11 mouse cellular contexts compared by ENCODE assay signal in genomic region chr12:53246181-53246580, GRCm38 (mm10). TPM values are rescaled to one million over a fixed set of nuclear protein-coding genes. Genes with fewer than 3 reads are reported as not detected.
A peak's percentile ranks its signal among the peaks of the same experiment; 100 is the strongest.
DNase-seq lines count a peak whose midpoint lies in the region; ATAC-seq and TF ChIP-seq lines count a peak whose summit lies in the region.
"Had no signal": no experiment of that assay in that cellular context is flagged by ENCODE, and none has a peak within 500 bp of the region (broad histone marks: within the 10 kb centered on the region; RNA-seq: fewer than 3 reads in every experiment).

No protein-coding gene starts in this region.

- peaks cover 69% of the 10 kb centered on the region for H3K27me3 ChIP-seq in lung, embryonic 14.5 days (ENCODE audit: insufficient read depth, low read length)
- no peaks in the 10 kb centered on the region for H3K27me3 ChIP-seq in forebrain, embryonic 14.5 days (replicated peaks; ENCODE audit: control insufficient read depth, insufficient read depth, low read length)
- peaks cover 64% of the 10 kb centered on the region for H3K27me3 ChIP-seq in limb, embryonic 12.5 days

- no peak overlapping the region for H3K9ac ChIP-seq in lung, embryonic 14.5 days
- H3K9ac ChIP-seq in forebrain, embryonic 14.5 days (ENCODE audit: low read length): peak overlapping the region; percentile 91
- H3K9ac ChIP-seq in limb, embryonic 12.5 days (replicated peaks): peak overlapping the region; percentile 38; the same call in 1 of the 2 replicates

- no peak overlapping the region for H3K27ac ChIP-seq in lung, embryonic 14.5 days (ENCODE audit: low read depth)
- H3K27ac ChIP-seq in forebrain, embryonic 14.5 days (ENCODE audit: low read depth, low read length): no peak overlapping the region
- H3K27ac ChIP-seq in limb, embryonic 12.5 days: no peak overlapping the region
- H3K27ac ChIP-seq in olfactory bulb, adult 2 months (ENCODE audit: insufficient read depth, low read depth, low read length): no peak overlapping the region
- H3K27ac ChIP-seq: macrophage had no signal

- no peak for TF ChIP-seq CTCF in lung, embryonic 14.5 days (IDR thresholded peaks at IDR 0.05; ENCODE audit: low read depth)
- TF ChIP-seq CTCF in olfactory bulb, adult 2 months (IDR thresholded peaks at IDR 0.05; ENCODE audit: insufficient read depth, low read depth, low read length): no peak

- H3K4me2 ChIP-seq in lung, embryonic 14.5 days: peak overlapping the region; percentile 54
- H3K4me2 ChIP-seq in forebrain, embryonic 14.5 days (ENCODE audit: low read length): peak overlapping the region; percentile 80
- peak overlapping the region; percentile 97 for H3K4me2 ChIP-seq in limb, embryonic 12.5 days

- no peaks in the 10 kb centered on the region for H3K36me3 ChIP-seq in lung, embryonic 14.5 days (ENCODE audit: insufficient read depth)
- H3K36me3 ChIP-seq in forebrain, embryonic 14.5 days (ENCODE audit: control insufficient read depth, insufficient read depth, low read length): no peaks in the 10 kb centered on the region
- H3K36me3 ChIP-seq in limb, embryonic 12.5 days: no peaks in the 10 kb centered on the region

- WGBS in lung, embryonic 14.5 days: under 1% methylated on average over 12 of the region's 12 CpGs
- 9% methylated on average over 12 of the region's 12 CpGs for WGBS in forebrain, embryonic 14.5 days
- WGBS in limb, embryonic 12.5 days: under 1% methylated on average over 12 of the region's 12 CpGs
- WGBS in olfactory bulb, adult 2 months: 17% methylated on average over 12 of the region's 12 CpGs

- H3K4me3 ChIP-seq in lung, embryonic 14.5 days (ENCODE audit: low read depth, low read length): peak overlapping the region; percentile 25
- H3K4me3 ChIP-seq in forebrain, embryonic 14.5 days (ENCODE audit: low read depth, low read length): peak overlapping the region; percentile 85
- peak overlapping the region; percentile 62 for H3K4me3 ChIP-seq in limb, embryonic 12.5 days (replicated peaks)
- peak overlapping the region; percentile 22 for H3K4me3 ChIP-seq in olfactory bulb, adult 2 months (ENCODE audit: insufficient read depth, low read depth, low read length)

- no peak for ATAC-seq in lung, embryonic 14.5 days (ENCODE audit: insufficient read depth)
- ATAC-seq in forebrain, embryonic 14.5 days: no peak
- ATAC-seq in limb, embryonic 12.5 days (ENCODE audit: insufficient number of reproducible peaks, insufficient read depth, low FRiP score, low TSS enrichment, low read depth): no peak
- no peak for ATAC-seq in megakaryocyte-erythroid progenitor cell, adult 5-6 weeks (replicated peaks; ENCODE audit: low FRiP score, low TSS enrichment, poor library complexity, severe bottlenecking)

- no peak for DNase-seq in lung, embryonic 14.5 days
- no peak for DNase-seq in lung, postnatal 10 days
- no peak for DNase-seq in forebrain, embryonic 14.5 days (ENCODE audit: low spot score)
- DNase-seq in layer of hippocampus, postnatal 10 days (ENCODE audit: low spot score in 2 of 2): no peak
- no peak for DNase-seq in layer of hippocampus, postnatal 14 days (ENCODE audit: low spot score in 2 of 2)
- DNase-seq: cerebellum, adult 11 months had no signal

- H3K9me3 ChIP-seq in lung, embryonic 14.5 days (ENCODE audit: low read depth, low read length): no peaks in the 10 kb centered on the region
- no peaks in the 10 kb centered on the region for H3K9me3 ChIP-seq in forebrain, embryonic 14.5 days (replicated peaks; ENCODE audit: control insufficient read depth, low read length)
- H3K9me3 ChIP-seq in limb, embryonic 12.5 days: no peaks in the 10 kb centered on the region

- TF ChIP-seq POLR2A in olfactory bulb, adult 2 months (IDR thresholded peaks at IDR 0.05; ENCODE audit: insufficient read depth, low read depth, low read length): no peak

- 0 out of 2 replicates have a peak, but pooled peaks cover 2% of the 10 kb centered on the region for H3K4me1 ChIP-seq in lung, embryonic 14.5 days (ENCODE audit: insufficient read depth)
- peaks cover 10% of the 10 kb centered on the region for H3K4me1 ChIP-seq in forebrain, embryonic 14.5 days (ENCODE audit: control insufficient read depth, insufficient read depth, low read length)
- H3K4me1 ChIP-seq in limb, embryonic 12.5 days (replicated peaks): peaks cover 31% of the 10 kb centered on the region
- H3K4me1 ChIP-seq in olfactory bulb, adult 2 months (ENCODE audit: control insufficient read depth, insufficient read depth, low read length): peaks cover 22% of the 10 kb centered on the region

RNA-seq across cellular contexts. Expression of gene Npas3, which starts 2.3 kb away (rescaled TPM):
- polyA plus RNA-seq in lung, embryonic 14.5 days (2014; fragmentation: Nextera tagmentation; extraction: Ambion mirVana): 0.62 and 0.66 TPM in 2 replicates
- 11.9 and 12.9 TPM in 2 replicates for polyA plus RNA-seq in forebrain, embryonic 14.5 days (2014; fragmentation: Nextera tagmentation; extraction: Ambion mirVana)
- 6.3 and 6.9 TPM in 2 replicates for polyA plus RNA-seq in limb, embryonic 12.5 days (2016; fragmentation: Nextera tagmentation; extraction: Ambion mirVana)
- polyA plus RNA-seq in olfactory bulb, adult 2 months (2012; ENCODE audit: insufficient read depth, insufficient read length, low replicate concordance, missing spikeins): not detected in 2 replicates
- 10 to 100 TPM; 42.9 to 61.7 TPM for total RNA-seq in layer of hippocampus, postnatal 10 days (2021)
- 10 to 100 TPM; 32.5 to 32.8 TPM for total RNA-seq in layer of hippocampus, postnatal 14 days (2021)
- total RNA-seq in megakaryocyte-erythroid progenitor cell, adult 5-6 weeks (2014; fragmentation: Nextera tagmentation): not detected in 2 replicates
- 0.05 TPM in 1 of 2 replicates, not detected in the other for total RNA-seq in megakaryocyte-erythroid progenitor cell, adult 5-6 weeks (2017)
- total RNA-seq: hematopoietic stem cell, adult 5-6 weeks had no signal
- polyA plus RNA-seq: macrophage had no signal

Comparison
In these comparisons a context has a peak if more than half of its experiments do, and no peak if none do; other contexts are left out.
1. H3K4me3 ChIP-seq: peak in every context shown above with its lines; median percentile 85 in forebrain, embryonic 14.5 days; 62 in limb, embryonic 12.5 days; 25 in lung, embryonic 14.5 days; 22 in olfactory bulb, adult 2 months.